Mouse (Mus musculus) left cerebral cortex, adult 18-20 months (tissue): ENCODE results near the gene Stab1. TPM values are rescaled to one million over a fixed set of nuclear protein-coding genes. Genes with fewer than 3 reads are reported as not detected.

Source experiments
- DNase-seq, 2 experiments: peaks; one replicate each; pipeline ENCODE4 v3.0.0; 2021 to 2022; ENCODE audit warnings: low spot score in 2 of 2, mixed read lengths in 1 of 2
- total RNA-seq, 2 experiments: library from RNA; stranded (reverse); gene quantifications; 2 replicates each; pipeline ENCODE4 v1.2.3; 2021

Gene Stab1
- total RNA-seq, 2 experiments from 2014 or later, result 22.3 to 25.0 TPM

GRCm38 (mm10) chr14:31133023-31133665, 35.3 kb downstream of the Stab1 start:
- no peak for DNase-seq

- no peak for DNase-seq
These were observed 35.9 kb downstream of the Stab1 start for GRCm38 (mm10) chr14:31132491-31132975.

GRCm38 (mm10) chr14:31132031-31132430, 36.4 kb downstream of the Stab1 start:
- DNase-seq, result no peak

- no peak for DNase-seq
These were observed 37.1 kb downstream of the Stab1 start for GRCm38 (mm10) chr14:31131272-31131821.

- DNase-seq, result peak; percentile 40 to 54
These were observed 37.9 kb downstream of the Stab1 start, which contains the start of gene Nt5dc2 for GRCm38 (mm10) chr14:31130236-31131220. TSS of gene Nt5dc2 (plus strand) at chr14:31131053.

- no peak for DNase-seq
These were observed 38.9 kb downstream of the Stab1 start for GRCm38 (mm10) chr14:31129326-31130235.

GRCm38 (mm10) chr14:31128826-31129219, 39.6 kb downstream of the Stab1 start, which contains the start of gene Smim4:
TSS of gene Smim4 (minus strand) at chr14:31128956.
- DNase-seq, result peak; percentile 94 to 97

GRCm38 (mm10) chr14:31128101-31128825, 40.2 kb downstream of the Stab1 start:
- no peak for DNase-seq

GRCm38 (mm10) chr14:31126826-31127225, 41.6 kb downstream of the Stab1 start:
- no peak for DNase-seq

- DNase-seq, result no peak
These were observed 43.0 kb downstream of the Stab1 start for GRCm38 (mm10) chr14:31125106-31126075.

- DNase-seq, result no peak
These were observed 52.9 kb downstream of the Stab1 start for GRCm38 (mm10) chr14:31115522-31115921.

- DNase-seq, result no peak
These were observed 54.4 kb downstream of the Stab1 start for GRCm38 (mm10) chr14:31114011-31114410.

- no peak for DNase-seq
These were observed 56.3 kb downstream of the Stab1 start for GRCm38 (mm10) chr14:31112187-31112586.

- no peak for DNase-seq
These were observed 57.8 kb downstream of the Stab1 start for GRCm38 (mm10) chr14:31110613-31111012.

GRCm38 (mm10) chr14:31105156-31105555, 63.3 kb downstream of the Stab1 start:
- no peak for DNase-seq

GRCm38 (mm10) chr14:31089918-31090317, 78.5 kb downstream of the Stab1 start:
- DNase-seq, result no peak
